Mouse (Mus musculus): ENCODE results near the gene Aifm2.

The Aifm2 gene

DNA sequence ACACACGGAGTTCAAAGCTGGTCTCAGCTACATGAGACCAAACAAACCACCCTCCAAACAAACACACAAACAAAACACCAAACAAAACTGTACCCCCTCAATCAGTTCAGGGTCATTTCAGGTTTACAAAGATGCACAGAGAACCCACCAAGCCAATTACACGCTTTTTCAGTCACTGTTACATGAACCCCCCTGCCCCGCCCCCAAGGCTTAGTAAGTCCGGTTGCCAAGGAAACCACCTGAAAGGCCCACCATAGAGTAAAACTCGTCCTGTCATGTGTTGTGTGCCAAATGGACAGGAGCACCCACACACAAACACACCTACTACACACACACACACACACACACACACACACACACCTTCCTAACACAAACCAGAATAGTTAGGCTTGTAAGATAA lies 50.5 kb downstream of the Aifm2 start:
- DNase-seq (ENCODE audit: low spot score), result no peak

DNA sequence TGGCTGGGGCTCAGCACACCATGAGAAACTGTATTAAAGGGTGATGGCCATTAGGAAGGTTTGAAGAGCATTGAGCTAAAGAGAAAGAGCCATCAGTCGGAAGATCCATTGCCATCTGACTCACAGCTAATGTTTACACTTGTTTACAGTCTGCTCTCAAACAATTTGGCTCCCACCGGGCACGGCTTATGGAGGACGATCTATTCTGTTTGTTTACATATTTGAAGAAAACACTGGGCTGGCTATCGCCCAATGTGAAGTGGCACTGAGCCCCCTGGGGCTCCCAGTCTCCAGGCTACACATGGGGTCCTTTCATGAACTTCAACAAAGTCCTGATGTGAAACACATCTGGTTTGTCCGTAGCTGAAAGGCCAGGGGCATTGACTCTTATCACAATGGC lies 51.7 kb downstream of the Aifm2 start:
- no peak for DNase-seq (ENCODE audit: low spot score)

DNA sequence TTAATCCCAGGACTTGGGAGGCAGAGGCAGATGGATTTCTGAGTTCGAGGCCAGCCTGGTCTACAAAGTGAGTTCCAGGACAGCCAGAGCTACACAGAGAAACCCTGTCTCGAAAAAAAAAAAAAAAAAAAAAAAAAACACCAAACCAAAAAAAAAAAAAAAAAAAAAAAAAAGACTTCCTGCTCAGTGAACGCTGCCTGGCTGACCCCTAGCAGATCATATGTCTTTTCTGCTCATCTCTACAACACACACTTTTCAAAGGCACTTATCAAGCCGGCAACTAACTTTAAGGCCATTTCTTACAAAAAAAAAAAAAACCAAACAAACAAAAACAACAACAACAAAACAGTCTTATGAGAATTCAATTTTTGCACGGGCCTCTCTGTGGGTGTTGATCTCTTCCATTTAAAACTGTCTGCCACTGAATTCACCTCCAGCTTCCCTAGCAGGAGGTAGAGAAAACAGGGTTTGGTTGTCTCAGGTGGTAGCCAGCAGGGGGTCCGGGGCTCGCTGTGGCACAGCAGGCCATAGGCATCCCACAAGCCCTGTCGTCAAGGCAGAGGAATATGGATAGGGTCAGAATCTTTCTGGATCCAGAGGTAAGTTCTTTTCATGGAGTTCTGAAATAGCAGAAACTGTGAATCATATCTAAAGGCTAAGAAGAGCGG lies 66.5 kb downstream of the Aifm2 start:
- peak; percentile 29 for DNase-seq (ENCODE audit: low spot score)

DNA sequence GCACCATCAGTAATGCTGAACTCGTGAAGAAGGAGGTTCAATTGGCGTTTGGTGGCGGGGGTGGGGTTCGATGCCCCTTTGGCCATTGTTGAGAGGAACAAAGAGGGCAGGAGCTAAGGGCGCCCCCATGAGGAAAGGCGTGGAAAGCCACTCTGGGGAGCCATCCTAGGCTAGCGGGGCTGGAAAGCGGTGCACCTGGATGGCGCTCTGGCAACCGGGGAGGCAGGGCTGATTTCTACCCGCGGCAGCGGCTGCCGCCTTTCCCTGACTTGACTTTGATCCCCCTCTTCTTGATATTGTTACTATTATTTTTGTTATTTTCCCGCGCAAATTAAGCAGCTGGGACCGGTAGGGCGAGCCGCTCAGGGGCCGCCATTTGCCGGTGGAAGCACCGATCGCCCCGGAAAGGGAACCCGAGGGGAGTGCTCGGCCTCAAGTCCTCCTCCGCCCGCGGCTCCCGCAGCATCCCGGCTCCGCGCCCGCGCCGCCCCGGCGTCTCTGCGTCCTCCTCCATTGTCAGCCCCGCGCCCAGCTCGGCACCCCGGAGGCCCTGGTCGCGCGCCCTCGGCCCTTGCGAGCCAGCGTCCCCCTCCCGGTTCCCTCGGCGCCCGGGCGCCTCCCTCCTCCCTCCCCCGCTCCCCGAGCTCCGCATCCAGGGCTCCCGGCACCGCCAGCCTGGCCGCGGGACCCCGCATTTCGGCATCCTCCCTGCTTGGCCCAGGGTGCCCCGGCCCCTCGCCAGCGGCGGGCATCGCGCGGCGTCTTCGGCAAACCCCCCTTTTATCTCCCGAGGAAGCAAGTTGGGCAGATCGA lies 67.9 kb downstream of the Aifm2 start:
- DNase-seq (ENCODE audit: low spot score), result peak; percentile 88

- DNase-seq (ENCODE audit: low spot score), result peak; percentile 89
Measured at GRCm38 (mm10) chr10:61783621-61784251, 68.7 kb downstream of the Aifm2 start, which contains the start of gene H2afy2. H2afy2 (minus strand) TSS chr10:61784147.

DNA sequence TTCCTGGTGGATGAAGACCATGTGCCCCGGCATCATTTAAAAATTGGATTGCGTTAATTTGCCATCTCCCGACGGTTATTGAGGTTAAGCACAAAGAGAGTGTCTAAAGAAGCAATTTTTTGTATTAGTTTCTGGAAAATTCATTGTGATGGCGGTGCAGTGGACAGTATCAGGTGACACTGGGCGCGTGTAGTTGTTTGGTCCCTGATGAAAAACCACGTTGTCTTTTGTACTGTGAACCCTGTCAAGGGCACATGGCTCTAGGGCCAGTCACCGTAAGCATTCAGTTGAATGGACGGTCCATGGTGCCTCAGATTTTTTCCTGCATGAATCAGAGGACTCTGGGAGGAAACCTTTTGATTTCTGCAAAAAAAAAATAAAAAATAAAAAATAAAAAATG lies 69.4 kb downstream of the Aifm2 start:
- no peak for DNase-seq (ENCODE audit: low spot score)

DNA sequence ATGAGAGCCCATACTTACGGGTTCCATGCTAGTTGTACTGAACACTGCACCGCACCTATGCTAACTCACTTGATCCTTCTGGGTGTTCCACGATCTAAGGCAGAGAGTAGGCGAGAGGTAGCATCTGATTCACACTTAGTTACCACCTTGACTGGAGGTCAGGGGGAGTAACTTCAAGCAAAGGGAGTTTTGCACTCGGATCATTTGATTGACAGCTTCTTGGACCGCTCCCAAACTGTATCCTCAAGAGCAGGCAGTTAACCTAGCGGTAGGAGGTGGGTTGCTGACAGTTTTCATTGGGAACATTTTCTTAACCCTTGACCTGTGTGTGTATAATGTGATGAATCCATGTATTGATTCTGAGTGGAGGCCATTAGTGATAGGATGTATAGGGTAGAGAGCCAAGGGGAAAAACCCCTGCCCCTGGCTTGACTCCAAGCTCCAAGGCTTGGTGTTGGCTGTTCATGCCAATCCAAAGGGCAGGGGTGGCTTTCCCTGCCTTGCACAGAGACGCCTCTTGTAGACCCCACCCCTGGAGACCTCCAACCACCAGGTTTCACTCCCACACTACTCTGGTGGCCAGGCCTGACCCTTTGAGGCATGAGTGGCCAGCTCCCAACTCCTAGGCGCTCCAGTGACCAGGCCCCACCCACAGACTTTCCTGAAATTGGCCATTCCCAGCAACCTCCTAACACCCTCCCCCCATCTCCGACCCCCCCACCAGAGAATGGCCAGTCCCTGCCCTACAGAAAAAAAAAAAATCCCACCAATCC lies 72.7 kb downstream of the Aifm2 start:
- DNase-seq (ENCODE audit: low spot score), result no peak

DNA sequence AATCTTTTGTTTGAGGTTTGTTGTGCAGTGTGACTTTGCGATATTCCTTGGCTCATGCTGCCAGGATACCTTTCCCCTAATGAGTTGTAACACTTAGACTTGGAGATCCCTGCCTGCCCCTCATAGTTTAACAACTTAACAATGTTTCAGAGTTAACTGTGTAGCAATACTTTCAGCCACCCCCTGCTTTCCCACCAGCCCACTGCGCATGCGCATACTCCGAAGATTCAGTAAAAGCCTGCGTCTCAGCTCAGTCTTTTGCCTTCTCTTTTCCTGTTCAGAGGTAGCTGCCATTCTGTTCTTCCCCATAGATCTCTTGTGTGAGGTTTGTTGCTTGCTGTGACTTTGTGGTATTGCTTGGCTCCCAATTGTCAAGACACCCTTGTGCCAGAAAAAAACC lies 73.4 kb downstream of the Aifm2 start:
- DNase-seq (ENCODE audit: low spot score), result no peak

Measured in retina, embryonic 14.5 days (tissue).